Mouse (Mus musculus): ENCODE data around the gene Shisa5.

Gene Shisa5

DNA sequence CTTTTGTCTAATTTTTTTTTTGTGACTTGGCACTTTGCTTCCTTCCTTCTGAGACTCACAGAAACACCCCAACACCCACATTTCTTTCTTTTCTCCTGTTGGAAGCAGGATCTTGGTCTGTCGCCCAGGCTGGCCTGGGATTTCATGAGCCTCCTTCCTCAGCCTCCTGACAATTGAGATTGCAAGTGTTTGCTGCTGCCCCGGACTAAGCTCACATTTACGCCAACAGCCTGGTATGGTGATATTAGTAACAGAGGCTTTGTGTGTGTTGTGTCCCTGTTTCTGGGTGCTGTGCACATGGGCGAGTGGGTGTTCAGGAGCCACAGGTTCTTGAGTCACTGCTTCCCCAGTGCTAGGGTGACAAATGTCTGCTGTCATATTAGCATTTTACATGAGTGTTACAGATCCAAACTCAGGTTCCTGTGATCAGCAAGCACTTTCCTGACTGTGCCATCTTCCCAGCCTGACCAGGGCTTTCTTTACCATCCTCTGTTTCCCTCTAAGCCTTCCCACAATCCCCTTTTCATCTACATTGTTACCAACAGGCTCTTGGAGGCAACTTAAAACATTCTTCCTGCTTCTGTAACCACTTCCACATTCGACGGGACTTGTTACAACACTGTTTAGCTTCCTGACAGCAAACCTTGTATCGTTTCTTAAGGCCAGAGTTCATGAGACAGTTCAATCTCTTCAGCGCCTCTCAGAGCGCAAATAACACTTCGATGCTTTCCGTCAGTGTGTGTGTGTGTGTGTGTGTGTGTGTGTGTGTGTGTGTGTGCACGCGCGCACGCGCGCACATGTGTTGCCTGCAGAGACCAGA is 15.3 kb upstream of the Shisa5 start:
- DNase-seq: peak; percentile 36 to 43

DNA sequence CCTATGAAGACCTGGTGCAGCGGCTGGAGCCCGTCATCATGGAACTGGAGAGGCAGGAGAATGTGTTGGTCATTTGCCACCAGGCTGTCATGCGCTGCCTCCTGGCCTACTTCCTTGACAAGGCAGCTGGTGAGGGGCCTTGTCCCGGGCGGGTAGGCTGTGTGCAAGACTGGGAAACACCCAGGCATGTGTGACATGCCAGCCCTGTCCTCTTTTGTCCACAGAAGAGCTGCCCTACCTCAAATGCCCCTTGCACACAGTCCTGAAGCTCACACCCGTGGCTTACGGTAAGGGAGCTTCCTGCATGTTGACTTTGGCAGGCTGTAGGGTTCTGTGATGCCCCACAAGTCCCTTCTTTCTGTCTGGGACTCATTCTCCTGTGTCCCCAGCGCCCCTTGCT is 10.8 kb upstream of the Shisa5 start:
- DNase-seq: no peak

DNA sequence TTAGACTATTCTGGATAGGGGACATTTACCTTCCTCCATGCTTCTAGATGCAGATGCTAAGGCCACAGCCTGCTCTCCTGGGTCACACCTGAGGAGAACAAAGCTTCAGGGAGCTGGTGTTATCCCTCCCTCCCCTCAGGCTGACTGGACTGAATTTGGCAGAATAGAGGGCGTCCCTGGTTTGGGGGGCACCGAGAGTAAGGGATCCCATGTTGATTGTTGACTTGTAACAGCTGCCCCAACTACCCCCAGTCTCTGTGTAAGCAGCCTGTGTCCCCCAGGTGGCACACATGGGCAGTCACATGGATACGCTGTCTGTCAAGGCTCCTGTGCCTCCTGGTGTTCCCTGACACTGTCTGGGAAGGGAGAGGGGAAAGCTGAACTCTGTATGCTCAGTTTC is 9.9 kb upstream of the Shisa5 start:
- no peak for DNase-seq

DNA sequence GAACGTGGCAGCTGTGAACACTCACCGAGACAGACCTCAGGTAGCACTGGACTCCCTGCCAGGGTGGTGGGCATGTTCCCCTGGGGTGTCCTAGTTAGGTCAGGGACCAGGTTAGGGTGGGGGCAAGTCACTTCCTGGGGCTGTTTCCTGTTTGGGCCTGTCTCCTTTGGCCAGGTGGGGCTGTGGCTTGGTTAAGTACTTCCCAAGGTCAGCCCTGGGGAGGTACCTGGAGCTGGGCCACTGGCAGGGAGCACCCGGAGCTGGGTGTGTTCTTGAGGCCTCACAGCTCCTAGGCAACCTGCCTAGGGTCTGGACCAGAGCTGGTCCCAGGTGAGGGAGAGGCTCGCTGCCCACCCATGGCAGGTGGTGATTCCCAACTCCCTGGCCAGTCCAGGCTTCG is 9.4 kb upstream of the Shisa5 start:
- no peak for DNase-seq

DNA sequence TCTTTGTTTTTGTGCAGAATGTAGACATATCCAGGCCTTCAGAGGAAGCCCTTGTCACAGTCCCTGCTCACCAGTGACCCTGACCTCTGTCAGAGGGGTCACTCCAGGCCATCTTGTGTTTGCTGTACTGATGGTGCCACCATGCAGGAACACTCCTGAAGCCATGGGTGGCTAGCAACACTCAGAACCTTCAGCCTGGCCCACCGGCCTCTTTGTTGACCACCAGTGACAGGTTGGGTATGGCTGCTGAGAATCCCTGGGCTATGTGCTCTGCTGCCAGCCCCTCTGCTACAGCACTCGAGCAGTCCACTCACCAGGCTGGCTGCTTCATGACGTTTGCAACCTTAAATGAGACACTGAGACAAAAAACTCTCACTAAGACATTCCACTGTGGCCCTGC is 8.1 kb upstream of the Shisa5 start:
- no peak for DNase-seq

DNA sequence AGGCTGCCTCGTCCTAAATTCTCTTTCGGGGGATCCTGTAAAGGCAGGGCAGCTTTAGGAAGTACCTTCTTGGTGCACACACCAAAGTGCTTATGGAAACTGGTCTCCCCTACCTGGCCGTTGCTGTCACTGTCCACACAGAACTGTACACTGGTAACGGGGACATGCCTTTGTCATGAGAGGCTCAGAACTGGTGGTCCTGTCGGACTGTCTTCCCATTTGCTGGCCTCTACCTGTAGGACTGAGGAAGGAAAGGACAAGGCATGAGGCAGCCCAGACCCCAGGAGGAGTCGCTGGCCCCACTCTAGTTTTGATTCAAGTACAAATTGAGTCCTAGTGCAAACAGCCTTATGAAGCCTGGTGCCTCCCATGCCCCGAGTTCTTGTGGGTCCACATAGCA is 7.4 kb upstream of the Shisa5 start:
- no peak for DNase-seq

DNA sequence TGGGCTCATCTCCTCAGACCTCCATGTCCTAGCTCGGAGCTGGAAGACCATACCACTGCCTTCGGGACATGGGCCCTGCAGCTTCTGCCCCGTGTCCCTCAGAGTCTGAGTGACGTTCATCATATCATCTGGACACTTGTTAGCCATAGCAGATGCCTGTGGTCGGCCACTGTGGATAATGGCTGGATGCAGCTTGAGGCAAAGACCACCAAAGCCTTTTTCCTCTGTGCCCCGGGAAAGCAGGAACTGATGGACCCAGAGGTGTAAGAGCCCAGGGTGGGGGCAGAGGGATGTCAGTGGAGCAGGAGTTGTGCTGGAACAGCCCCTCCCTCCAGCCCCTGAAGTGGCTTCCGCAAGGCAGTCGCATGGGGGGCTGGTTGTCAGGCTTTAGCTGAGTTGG is 6.7 kb upstream of the Shisa5 start:
- no peak for DNase-seq

DNA sequence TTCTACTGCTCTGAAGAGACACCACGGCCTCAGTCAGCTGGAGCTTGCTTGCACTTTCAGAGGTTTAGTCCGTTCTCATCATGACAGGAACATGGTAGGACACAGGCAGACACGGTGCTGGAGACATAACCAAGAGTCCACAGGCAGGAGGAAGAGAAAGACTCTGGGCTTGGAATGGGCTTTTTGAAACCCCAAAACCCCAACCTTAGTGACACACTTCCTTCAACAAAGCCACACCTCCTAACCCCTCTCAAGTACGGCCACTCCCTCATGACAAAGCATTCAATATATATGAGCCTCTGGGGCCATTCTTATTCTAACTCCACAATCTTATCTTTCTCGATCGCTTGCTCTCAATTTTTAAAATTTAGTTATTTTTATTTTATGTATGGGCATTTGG is 5.9 kb upstream of the Shisa5 start:
- DNase-seq: no peak

DNA sequence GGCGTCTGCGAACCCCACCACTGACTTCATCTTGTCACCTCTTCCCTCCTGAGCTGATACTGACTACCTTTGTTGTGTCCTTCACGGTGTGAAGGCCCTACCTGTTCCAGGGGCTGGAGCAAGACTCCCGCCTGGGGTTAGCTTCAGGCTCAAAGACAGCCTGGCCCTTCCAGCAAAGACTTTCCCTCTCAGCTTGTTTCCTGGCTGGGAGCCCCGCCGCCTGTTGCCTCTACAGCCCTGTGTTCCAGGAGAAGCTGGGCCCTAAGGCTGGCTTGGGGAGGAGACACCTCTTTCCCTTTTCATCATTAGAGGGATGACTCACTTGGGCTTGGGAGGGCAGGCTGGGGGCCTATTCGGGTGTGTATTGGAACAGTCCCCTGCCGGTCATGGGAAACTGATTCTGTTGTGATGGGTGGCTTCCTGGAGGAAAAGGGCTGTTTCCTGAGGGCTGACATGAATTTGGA is 568 bp downstream of the Shisa5 start:
- DNase-seq: peak in 1 of 2 experiments; percentile 10

DNA sequence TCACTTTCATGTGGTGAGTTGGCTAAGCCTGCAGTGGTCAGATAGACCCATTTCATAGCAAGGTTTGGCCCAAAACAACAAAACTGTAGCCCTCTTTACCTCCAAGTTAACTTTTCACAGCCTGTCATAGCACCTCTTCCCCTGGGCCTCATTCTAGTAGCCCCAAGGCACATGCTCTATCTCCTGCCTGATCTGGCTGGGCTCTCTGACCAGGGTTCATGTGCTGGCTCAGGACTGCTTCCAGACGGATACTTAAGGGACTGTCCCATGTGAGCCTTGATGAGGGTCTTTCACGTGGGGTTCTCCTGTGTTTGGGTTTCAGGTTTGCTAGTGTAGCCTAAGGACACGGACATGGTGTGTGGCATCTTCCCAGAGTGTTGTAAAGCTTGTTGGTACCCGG is 1.3 kb downstream of the Shisa5 start:
- DNase-seq: no peak

DNA sequence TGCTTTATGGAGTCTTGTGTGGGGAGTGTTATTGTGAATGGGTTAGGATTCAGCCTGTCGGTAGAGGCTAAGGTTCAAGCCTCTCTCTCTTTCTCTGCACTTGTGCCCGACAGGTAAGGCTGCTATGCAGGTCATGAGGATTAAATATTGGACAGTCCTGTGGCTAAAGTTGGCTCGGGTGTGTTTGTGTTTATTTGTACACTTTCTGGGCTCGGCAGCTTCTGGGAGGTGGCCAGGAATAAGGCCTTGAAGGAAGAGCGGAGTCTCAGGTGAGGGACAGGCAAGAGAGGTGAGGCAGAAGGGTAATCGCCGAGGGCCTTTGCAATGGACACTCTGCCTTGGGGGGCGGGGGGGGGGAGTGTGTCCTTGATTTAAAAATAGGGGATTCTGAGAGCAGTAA is 1.9 kb downstream of the Shisa5 start:
- no peak for DNase-seq

DNA sequence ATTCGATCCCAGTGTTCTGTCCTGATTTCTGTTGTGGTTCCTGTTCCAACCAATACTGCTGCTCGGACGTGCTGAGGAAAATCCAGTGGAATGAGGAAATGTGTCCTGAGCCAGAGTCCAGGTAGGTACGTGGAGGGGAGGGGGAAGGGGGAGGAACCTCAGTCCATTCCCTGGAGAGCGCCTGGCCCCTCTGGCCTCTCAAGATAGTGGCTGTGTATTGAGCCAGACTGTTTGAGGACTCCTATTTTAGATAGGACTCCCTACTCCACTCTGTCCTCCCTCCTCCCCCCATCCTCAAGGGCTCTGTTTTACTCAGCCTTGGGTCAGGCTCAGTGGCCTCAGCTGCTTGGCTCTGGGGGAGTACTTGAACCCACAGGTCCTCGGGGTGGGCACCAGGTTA is 2.5 kb downstream of the Shisa5 start:
- no peak for DNase-seq

DNA sequence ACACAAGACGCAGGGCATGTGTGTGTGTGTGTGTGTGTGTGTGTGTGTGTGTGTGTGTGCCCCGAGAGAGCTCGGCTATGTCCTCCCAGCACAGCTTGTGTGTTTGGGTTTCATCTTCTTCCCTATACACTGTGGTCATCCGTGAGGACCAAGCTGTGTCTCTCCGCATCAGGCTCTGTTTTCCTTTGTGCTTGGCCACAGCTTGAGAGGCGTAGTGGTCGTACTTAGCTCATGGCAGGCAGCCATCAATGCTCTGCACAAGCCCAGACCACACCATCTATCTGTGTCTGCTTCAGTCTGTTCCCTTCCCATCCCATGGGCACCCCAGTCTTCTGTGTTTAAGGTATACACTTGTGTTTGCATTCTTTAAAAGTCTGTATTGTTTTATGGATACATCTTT is 3.0 kb downstream of the Shisa5 start:
- DNase-seq: no peak

DNA sequence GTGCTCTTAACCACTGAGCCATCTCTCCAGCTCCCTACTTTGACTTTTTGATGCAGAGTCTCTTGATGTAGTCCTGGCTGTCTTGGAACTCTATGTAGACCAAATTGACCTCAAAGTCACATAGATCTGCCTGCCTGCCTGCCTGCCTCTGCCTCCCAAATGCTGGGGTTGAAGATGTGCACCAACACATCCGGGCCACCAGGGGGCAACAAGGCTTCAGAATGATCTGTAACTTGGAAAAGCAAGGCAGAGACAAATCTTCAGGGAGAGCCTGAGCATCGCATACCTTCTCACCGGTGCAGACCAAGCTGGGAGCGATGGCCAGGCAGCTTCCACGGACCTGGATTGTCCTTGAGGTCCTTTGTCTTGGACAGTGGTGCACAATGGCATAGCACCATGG is 7.9 kb downstream of the Shisa5 start:
- DNase-seq: peak; percentile 88 to 90

DNA sequence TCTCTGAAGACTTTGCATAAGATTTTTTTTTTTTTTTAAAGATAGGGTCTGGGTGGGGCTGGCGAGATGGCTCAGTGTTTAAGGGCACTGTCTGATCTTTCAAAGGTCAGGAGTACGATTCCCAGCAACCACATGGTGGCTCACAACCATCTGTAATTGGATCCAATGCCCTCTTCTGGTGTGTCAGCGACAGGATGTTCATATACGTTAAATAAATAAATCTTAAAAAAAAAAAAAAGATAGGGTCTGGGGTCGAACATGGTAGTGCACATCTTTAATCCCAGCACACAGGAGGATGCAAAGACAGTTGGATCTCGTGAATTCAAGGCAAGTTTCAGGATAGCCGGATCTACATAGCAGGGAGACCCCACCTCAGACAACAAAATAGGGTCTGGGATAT is 11.0 kb downstream of the Shisa5 start:
- DNase-seq: no peak

DNA sequence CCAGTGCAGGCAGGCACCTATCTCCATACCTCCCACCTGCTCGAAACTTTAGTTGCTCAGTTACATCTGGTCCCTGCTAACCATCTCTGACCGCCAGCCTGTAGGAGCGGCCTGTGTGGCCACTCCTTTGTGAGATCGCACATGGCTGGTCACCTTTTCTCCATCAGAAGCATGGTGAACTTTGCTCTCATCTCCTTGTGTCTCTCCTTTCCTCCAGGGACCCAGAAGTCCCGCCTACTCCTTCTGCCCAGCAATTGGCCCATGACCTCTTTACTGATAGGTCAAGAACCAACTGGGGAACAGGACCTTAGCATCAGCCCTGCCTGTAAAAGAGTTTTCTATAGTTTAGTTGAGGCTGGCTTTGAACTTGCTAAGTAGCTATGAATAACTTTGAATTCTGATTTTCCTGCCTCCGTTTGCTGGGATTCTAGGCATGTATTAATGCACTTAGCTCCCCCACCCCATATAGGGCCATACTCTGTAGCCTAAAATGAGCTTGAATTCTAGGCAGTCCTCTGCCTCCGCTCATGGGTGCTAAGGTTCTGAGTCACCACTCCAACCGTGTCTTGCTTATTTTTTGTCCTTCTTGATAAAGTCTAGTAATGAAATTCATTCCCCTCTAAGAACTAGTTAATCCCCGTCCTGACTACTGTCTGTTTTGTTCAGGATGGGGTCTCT is 11.8 kb downstream of the Shisa5 start:
- DNase-seq: peak; percentile 20 to 41

DNA sequence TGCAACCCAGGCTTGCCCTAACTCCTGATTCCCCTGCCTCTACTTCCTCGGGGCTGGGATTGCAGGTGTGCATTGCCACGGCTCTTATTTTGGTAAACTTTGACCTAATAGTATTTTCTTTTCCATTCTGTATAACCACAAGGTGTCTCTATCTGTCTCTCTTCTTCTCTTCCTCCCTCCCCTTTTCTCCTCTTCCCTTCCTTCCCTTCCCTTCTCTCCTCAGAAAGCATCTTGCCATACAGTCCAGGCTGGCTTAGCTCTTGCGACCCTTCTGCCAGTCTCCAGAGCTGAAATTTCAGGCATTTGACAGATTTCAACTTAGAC is 12.3 kb downstream of the Shisa5 start:
- no peak for DNase-seq

DNA sequence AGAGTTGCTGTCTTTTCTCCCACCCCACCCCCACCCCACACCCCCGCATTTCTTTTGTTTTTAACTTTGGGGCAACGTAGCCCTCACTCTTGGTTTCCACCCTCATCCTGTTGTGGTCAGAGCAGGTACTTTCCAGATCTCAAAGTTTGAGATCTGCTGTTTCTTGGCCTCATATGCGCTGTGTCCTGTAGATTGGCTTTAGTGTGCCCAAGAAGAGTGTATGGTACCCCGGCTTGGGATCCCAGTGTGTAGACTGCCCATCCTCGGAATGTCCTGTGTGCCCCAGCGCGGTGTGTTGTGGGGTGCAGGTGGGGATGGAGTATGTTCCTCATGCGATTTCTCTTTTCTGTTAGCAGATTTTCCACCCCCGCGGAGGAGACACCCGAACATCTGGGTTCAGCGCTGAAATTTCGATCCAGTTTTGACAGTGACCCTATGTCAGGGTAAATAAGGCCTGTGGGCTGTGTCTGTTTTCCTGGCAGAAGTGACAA is 12.7 kb downstream of the Shisa5 start:
- peak; percentile 82 to 84 for DNase-seq

DNA sequence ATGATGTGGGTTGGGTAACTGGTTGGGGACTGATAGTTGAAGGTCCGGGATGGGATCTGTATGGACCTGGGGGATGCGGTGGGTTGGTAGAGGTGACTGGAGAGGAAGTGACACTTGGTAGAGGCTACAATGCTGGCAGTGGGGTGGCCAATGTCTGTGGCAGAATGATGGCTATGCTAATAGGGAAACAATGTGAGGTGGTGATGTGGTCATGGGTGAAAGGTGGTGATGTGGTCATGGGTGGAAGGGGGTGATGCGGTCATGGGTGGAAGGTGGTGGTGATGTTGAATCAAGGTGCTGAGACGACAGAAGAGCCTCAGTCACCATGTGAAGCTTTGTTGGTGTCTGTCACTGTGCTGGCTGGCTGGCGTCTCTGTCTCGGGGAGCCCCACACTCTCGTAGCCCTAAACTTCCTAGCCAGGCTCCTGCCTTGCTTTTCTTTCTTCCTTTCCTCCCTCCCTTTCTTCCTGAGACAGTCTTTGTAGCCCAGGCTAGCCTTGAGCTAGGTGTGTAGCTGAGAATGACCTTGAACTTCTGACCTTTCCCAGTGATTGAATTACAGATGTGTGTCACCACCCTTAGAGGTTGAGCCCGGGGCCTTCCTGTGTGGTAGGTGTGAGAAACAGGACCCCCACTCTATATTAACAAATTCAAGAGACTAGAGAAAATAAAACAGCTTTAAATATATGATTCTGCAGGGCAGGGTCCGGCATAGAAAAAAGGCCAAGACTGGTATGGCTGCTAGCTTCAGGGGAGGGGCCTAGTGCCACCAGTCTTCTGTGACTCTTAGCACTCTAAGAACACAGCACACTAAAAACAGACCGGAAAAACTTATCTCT is 13.5 kb downstream of the Shisa5 start:
- peak; percentile 83 to 89 for DNase-seq

DNA sequence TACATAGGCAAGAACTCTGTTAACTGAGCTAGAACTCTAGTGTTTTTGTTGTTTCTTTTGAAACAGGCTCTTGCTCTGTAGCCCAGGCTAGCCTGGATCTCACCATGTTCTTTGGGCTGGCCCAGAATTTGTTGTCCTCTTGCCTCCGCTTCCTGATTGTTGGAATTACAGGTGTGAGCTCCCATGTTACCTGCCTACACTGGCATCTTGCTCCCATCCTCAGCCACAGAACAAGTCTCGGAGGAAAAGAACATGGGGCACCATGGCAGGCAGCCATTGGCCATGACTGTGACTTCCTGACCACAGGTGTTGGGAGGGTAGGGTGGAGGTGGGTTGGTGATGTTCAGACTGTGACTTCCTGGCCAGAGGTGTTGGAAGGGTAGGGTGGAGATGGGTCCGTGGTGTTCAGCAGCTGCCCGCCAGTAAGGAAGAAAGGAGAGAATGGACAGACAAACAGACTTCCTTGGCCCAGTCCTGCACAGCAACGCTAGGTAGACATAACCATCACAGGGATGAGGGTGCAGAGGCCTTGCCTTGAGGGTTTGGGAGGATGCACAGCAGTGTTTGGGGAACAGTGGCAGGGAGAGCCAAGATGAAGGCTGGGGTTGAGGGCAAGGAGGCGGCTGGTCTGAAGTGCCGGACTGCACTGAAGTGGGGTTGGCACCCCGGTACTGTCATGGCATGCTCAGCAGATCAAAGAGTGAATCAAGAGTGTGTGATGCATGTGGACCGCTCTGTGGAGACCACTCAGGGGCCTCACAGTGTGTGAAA is 14.3 kb downstream of the Shisa5 start:
- peak; percentile 37 to 46 for DNase-seq

DNA sequence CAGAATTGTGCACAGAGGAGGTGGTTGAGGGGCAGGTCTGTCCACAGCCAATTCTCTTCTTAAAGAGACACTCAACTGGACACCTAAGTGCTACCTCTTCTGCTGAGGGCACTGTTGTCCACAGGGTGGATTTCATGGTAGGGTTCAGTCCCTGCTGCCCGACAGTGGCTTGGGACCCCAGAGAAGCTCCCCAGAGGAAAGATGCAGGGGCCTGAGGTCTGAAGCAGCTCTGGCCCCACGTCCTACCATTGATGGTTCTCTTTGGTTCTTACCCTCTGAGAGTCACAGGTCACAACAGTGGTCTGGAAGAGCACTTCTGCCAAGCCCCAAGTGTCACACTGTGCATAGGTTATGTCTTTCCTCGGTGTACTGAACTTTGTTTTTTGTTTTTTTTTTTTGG is 15.0 kb downstream of the Shisa5 start:
- peak; percentile 9 to 21 for DNase-seq

DNA sequence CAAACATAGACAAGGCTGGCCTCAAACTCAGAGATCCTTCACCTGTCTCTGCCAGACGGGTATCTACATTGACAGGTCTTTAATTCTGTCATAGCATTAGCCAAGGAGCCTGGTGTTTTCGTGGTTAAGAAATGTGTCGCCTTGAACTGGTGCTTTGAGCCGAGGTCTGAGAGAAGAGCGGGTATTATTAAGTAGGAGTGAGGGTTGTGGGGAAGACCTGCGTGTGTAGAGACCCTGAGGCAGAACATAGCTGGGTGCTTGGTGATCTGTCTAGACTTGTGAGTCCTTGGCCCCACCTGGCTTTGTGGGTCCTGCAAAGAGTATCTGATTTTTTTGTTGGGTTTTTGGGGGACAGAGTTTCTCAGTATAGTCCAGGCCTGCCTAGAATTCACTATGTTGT is 15.5 kb downstream of the Shisa5 start:
- peak; percentile 7 to 25 for DNase-seq

DNA sequence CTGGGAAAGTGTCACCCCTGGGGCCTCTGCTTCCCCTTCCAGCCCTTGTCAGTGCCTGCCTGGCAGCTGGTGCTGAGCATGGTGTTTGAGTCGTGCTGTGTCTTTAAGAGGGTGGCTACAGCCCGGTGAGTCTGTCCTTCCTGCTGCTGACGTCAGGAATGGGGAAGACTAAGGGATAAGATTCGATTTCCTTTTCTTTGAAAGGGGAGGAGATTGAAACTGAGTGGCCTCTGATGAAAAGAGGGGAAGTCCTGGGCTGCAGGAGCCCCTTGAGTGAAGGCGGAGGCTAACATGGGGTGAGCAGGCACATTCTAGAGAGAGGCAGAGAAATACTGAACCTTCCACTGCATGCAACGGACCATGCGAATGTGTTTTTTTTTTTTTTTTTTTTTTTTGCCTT is 16.3 kb downstream of the Shisa5 start:
- peak; percentile 70 to 71 for DNase-seq

Measured in B cell, adult 2 months (primary cell).